Mouse (Mus musculus) layer of hippocampus, postnatal 25 days (tissue): Measurements from ENCODE around the gene Vmn2r101. TPM values are rescaled to one million over a fixed set of nuclear protein-coding genes. Genes with fewer than 3 reads are reported as not detected.

Source experiments
- DNase-seq, 2 experiments: peaks; one replicate each; pipeline ENCODE4 v3.0.0; 2022; ENCODE audit warnings: mixed read lengths in 2 of 2, low spot score in 1 of 2; ENCODE audit errors: extremely low spot score in 1 of 2
- total RNA-seq, 2 experiments: library from RNA; stranded (reverse); gene quantifications; 2 replicates each; pipeline ENCODE4 v1.2.3; 2021

Gene Vmn2r101
- total RNA-seq = not detected

GRCm38 (mm10) chr17:19576927-19577326, at the start of gene Vmn2r101:
Vmn2r101 (plus strand) TSS chr17:19577227.
- DNase-seq = no peak

DNA sequence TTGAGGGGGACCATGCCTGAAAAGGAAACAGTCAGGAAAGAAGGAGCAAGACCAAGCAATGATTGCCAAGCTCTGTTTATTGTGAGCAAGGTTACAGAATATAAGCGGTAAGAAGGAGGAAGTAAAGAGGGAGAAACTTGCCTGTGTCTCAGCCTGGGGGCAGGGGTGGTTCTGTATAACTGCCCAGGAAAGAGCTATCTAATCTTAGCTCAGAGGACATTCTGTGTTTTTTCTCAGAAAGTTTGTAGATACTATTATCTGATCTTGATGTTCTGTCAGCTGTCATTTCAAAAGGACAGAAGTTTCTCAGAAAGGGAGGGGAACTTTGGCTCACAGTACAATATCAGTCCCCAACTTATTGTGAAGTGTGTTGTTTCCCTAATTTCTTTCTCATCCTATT, 52.3 kb downstream of the Vmn2r101 start:
- no peak for DNase-seq

- DNase-seq = no peak
Observed at GRCm38 (mm10) chr17:19658447-19658846, 81.4 kb downstream of the Vmn2r101 start.

GRCm38 (mm10) chr17:19660028-19660427, 83.0 kb downstream of the Vmn2r101 start, which contains the start of gene Vmn2r102:
Vmn2r102 (plus strand) TSS chr17:19660328.
- no peak for DNase-seq

Other genes with a start within 250 kb of the Vmn2r101 start
- not detected for gene Vmn2r99, start 215.3 kb upstream of the Vmn2r101 start, total RNA-seq
- gene Vmn2r100, start 72.5 kb upstream of the Vmn2r101 start, total RNA-seq = not detected
- not detected for gene Vmn2r102, start 83.1 kb downstream of the Vmn2r101 start, total RNA-seq
- not detected for gene Vmn2r103, start 196.1 kb downstream of the Vmn2r101 start, total RNA-seq